Mouse (Mus musculus): ENCODE data around the gene Rnf152. TPM values are rescaled to one million over a fixed set of nuclear protein-coding genes. Genes with fewer than 3 reads are reported as not detected.

Gene Rnf152
- total RNA-seq (2021): 10 to 100 TPM; 12.5 to 12.6 TPM
- long read RNA-seq, experiment 1, full-length matches to known transcripts: 4 of 6 reads
- long read RNA-seq, experiment 1, partial matches to known transcripts: 0 of 6 reads
- long read RNA-seq, experiment 1, other reads (novel, unspliced or antisense): 2 of 6 reads
- long read RNA-seq, experiment 2, partial matches to known transcripts: 0 of 1 reads
- long read RNA-seq, experiment 2, other reads (novel, unspliced or antisense): 1 of 1 reads

- DNase-seq: peak; percentile 83
Measured at GRCm38 (mm10) chr1:105356291-105357011, at the start of gene Rnf152. Gene Rnf152, minus strand, starts transcription at chr1:105356710.

GRCm38 (mm10) chr1:105402853-105403252 lies 46.3 kb upstream of the Rnf152 start:
- no peak for DNase-seq

GRCm38 (mm10) chr1:105384141-105384937 lies 27.8 kb upstream of the Rnf152 start:
- peak; percentile 36 for DNase-seq

GRCm38 (mm10) chr1:105377546-105377945 lies 21.0 kb upstream of the Rnf152 start:
- no peak for DNase-seq

GRCm38 (mm10) chr1:105374618-105375017 lies 18.1 kb upstream of the Rnf152 start:
- DNase-seq: no peak

- peak; percentile 27 for DNase-seq
Measured at GRCm38 (mm10) chr1:105362701-105363100, 6.2 kb upstream of the Rnf152 start.

GRCm38 (mm10) chr1:105358896-105359295 lies 2.4 kb upstream of the Rnf152 start:
- no peak for DNase-seq

- DNase-seq: peak; percentile 36
Measured at GRCm38 (mm10) chr1:105355910-105356290, 610 bp downstream of the Rnf152 start.

- peak; percentile 50 for DNase-seq
Measured at GRCm38 (mm10) chr1:105354901-105355891, 1.3 kb downstream of the Rnf152 start.

- no peak for DNase-seq
Measured at GRCm38 (mm10) chr1:105351806-105352205, 4.7 kb downstream of the Rnf152 start.

- DNase-seq: no peak
Measured at GRCm38 (mm10) chr1:105342305-105342704, 14.2 kb downstream of the Rnf152 start.

- DNase-seq: no peak
Measured at GRCm38 (mm10) chr1:105340943-105341342, 15.6 kb downstream of the Rnf152 start.

- DNase-seq: no peak
Measured at GRCm38 (mm10) chr1:105337397-105337796, 19.1 kb downstream of the Rnf152 start.

- DNase-seq: no peak
Measured at GRCm38 (mm10) chr1:105336096-105336495, 20.4 kb downstream of the Rnf152 start.

- no peak for DNase-seq
Measured at GRCm38 (mm10) chr1:105332087-105332731, 24.3 kb downstream of the Rnf152 start.

GRCm38 (mm10) chr1:105331605-105332004 lies 24.9 kb downstream of the Rnf152 start:
- DNase-seq: no peak

- DNase-seq: no peak
Measured at GRCm38 (mm10) chr1:105330581-105331320, 25.8 kb downstream of the Rnf152 start.

- DNase-seq: no peak
Measured at GRCm38 (mm10) chr1:105327789-105328188, 28.7 kb downstream of the Rnf152 start.

- no peak for DNase-seq
Measured at GRCm38 (mm10) chr1:105324636-105325035, 31.9 kb downstream of the Rnf152 start.

GRCm38 (mm10) chr1:105314010-105314800 lies 42.3 kb downstream of the Rnf152 start:
- no peak for DNase-seq
